Mouse (Mus musculus) neural tube, embryonic 10.5 days (tissue): ENCODE results near the gene Tiam1.

Experiments used
- DNase-seq: peaks from one replicate; pipeline ENCODE4 v3.0.0-alpha.2; 2017; ENCODE audit warnings: low spot score; ENCODE audit errors: extremely low spot score

Gene Tiam1

GRCm38 (mm10) chr16:90144541-90144940 lies 972 bp upstream of the Tiam1 start:
- no peak for DNase-seq

- no peak for DNase-seq
Observed at GRCm38 (mm10) chr16:90143416-90143759, 181 bp downstream of the Tiam1 start.

- DNase-seq = peak; percentile 80
Observed at GRCm38 (mm10) chr16:90142574-90143415, 774 bp downstream of the Tiam1 start.

- DNase-seq = no peak
Observed at GRCm38 (mm10) chr16:90142247-90142573, 1.4 kb downstream of the Tiam1 start.

GRCm38 (mm10) chr16:90141556-90141955 lies 2.0 kb downstream of the Tiam1 start:
- DNase-seq = no peak

GRCm38 (mm10) chr16:90140571-90140970 lies 3.0 kb downstream of the Tiam1 start:
- DNase-seq = no peak

- no peak for DNase-seq
Observed at GRCm38 (mm10) chr16:90139696-90140095, 3.9 kb downstream of the Tiam1 start.

- no peak for DNase-seq
Observed at GRCm38 (mm10) chr16:90138151-90138550, 5.4 kb downstream of the Tiam1 start.

GRCm38 (mm10) chr16:90137175-90137574 lies 6.4 kb downstream of the Tiam1 start:
- no peak for DNase-seq

GRCm38 (mm10) chr16:90135580-90135979 lies 8.0 kb downstream of the Tiam1 start:
- no peak for DNase-seq

- no peak for DNase-seq
Observed at GRCm38 (mm10) chr16:90134351-90134750, 9.2 kb downstream of the Tiam1 start.

GRCm38 (mm10) chr16:90132816-90133215 lies 10.8 kb downstream of the Tiam1 start:
- DNase-seq = no peak

GRCm38 (mm10) chr16:90132331-90132730 lies 11.2 kb downstream of the Tiam1 start:
- DNase-seq = no peak

- no peak for DNase-seq
Observed at GRCm38 (mm10) chr16:90128817-90129587, 14.6 kb downstream of the Tiam1 start.

GRCm38 (mm10) chr16:90128361-90128760 lies 15.2 kb downstream of the Tiam1 start:
- DNase-seq = no peak

GRCm38 (mm10) chr16:90125318-90126314 lies 18.0 kb downstream of the Tiam1 start:
- no peak for DNase-seq

GRCm38 (mm10) chr16:90123091-90123490 lies 20.5 kb downstream of the Tiam1 start:
- no peak for DNase-seq

GRCm38 (mm10) chr16:90122439-90122838 lies 21.1 kb downstream of the Tiam1 start:
- DNase-seq = no peak

- DNase-seq = no peak
Observed at GRCm38 (mm10) chr16:90121799-90122198, 21.8 kb downstream of the Tiam1 start.

- no peak for DNase-seq
Observed at GRCm38 (mm10) chr16:90119969-90120368, 23.6 kb downstream of the Tiam1 start.

GRCm38 (mm10) chr16:90116637-90117182 lies 26.9 kb downstream of the Tiam1 start:
- DNase-seq = no peak
